Mouse (Mus musculus) brain, embryonic 14.5 days (tissue): ENCODE data around the gene Lrrc32.

Source experiments
- CTCF ChIP-seq: fragments of 200-500 bp; IDR thresholded peaks from 2 replicates; pipeline ENCODE4 v1.5.1; 2012; ENCODE audit warnings: inconsistent platforms, mild to moderate bottlenecking, moderate library complexity, borderline replicate concordance; ENCODE audit not compliant: insufficient read depth, insufficient read length; ENCODE audit errors: extremely low read depth
- POLR2A ChIP-seq: fragments of 200-500 bp; IDR thresholded peaks from 2 replicates; pipeline ENCODE4 v1.6.1; 2012; ENCODE audit warnings: mild to moderate bottlenecking, inconsistent platforms, borderline replicate concordance; ENCODE audit not compliant: poor library complexity, insufficient read depth, insufficient read length, severe bottlenecking; ENCODE audit errors: extremely low read depth

DNA sequence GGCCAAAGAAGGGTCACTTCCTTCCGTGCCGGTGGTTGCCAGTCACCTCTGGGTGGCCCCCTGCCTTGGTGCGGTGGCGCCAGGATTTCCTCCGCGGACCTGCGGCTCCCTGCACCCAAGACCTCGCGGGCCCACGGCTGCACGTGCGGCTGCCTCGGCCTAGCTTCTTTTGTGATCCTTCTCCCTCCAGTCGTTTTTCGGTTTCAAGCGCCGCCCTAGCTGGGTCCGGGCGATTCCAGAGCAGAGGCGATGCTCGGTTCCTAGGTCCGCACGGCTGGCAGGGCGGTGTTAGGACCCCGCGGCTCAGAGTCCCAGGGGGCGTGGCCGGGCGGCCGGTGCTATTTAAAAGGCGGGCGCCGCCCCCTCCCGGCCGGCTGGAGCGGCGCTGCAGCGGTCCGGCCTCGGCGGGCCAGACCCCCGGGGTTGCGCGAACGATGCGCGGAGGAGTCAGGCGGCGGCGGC lies 571 bp downstream of the Lrrc32 start:
- no peak for TF ChIP-seq CTCF
- TF ChIP-seq POLR2A: no peak
